Mouse (Mus musculus) olfactory bulb, adult 2 months (tissue): Measurements from ENCODE around the gene Tpst2.

Experiments used
- CTCF ChIP-seq: fragments of 200-500 bp; IDR thresholded peaks from 2 replicates; pipeline ENCODE4 v1.5.1; 2012; ENCODE audit warnings: low read depth, mild to moderate bottlenecking, low read length, moderate library complexity; ENCODE audit not compliant: insufficient read depth
- POLR2A ChIP-seq: fragments of 200-500 bp; IDR thresholded peaks from 2 replicates; pipeline ENCODE4 v1.6.1; 2012; ENCODE audit warnings: mild to moderate bottlenecking, low read depth, low read length, moderate library complexity; ENCODE audit not compliant: insufficient read depth

DNA sequence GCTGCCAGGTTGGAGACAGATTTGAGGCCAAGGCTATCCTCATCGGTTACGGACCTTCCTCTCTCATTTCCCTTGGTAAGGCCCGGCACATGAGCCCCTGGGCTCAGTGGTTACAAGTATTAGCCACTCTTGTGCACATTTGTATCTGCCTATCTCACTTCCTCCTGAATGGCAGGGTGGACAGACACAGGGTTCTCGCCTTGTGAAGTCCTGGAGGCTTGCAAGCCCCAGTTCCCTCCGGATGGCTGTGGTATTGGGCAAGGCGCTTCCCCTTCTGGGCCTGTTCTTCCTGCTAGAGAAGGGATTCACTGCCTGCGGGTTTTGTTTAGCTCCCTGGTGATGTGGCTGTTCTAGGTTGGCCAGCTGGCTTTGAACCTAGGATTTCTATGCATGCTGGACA lies 3.7 kb downstream of the Tpst2 start:
- TF ChIP-seq CTCF: no peak
- TF ChIP-seq POLR2A: no peak
